Mouse (Mus musculus) E14TG2a.4 (cell line): Measurements from ENCODE around the gene Lrrc31.
"Not testable (repeated sequence)": the region's sequence is repeated elsewhere in the genome, so short reads cannot be mapped to it uniquely, and the experiment has no call there.

Source experiments
- H3K27me3 ChIP-seq: 2 replicates; pipeline ENCODE4 v1.6.1; 2014; ENCODE audit warnings: low read length, control low read depth; ENCODE audit not compliant: insufficient read depth
- H3K36me3 ChIP-seq: 2 replicates; pipeline ENCODE4 v1.6.1; 2014; ENCODE audit warnings: low read length, control low read depth; ENCODE audit not compliant: insufficient read depth
- H3K4me1 ChIP-seq: replicated peaks from 2 replicates; pipeline ENCODE4 v1.6.1; 2014; ENCODE audit warnings: low read depth, low read length, control low read depth
- H3K4me3 ChIP-seq: replicated peaks from 2 replicates; pipeline ENCODE4 v1.5.1; 2014; ENCODE audit warnings: mild to moderate bottlenecking, low read length
- H3K9me3 ChIP-seq: 2 replicates; pipeline ENCODE4 v1.6.1; 2014; ENCODE audit warnings: low read length, control low read depth
- CTCF ChIP-seq: conservative IDR thresholded peaks from 2 replicates; pipeline ENCODE4 v1.5.1; 2014; ENCODE audit warnings: low read length
- NANOG ChIP-seq: IDR thresholded peaks from 2 replicates; pipeline ENCODE4 v1.6.1; 2014; ENCODE audit warnings: borderline replicate concordance, low read length, mixed read lengths
- POU5F1 ChIP-seq: IDR thresholded peaks from 2 replicates; pipeline ENCODE4 v1.6.1; 2014; ENCODE audit warnings: low read length, borderline replicate concordance

Gene Lrrc31

GRCm38 (mm10) chr3:30699711-30700505, at the start of gene Lrrc31:
Lrrc31 (minus strand) TSS chr3:30699843.
- peak within 1 kb of the TSS; percentile 82 for H3K4me3 ChIP-seq
- H3K9me3 ChIP-seq, H3K27me3 ChIP-seq: not testable (repeated sequence)
- peaks cover 75% of the 10 kb centered on the region for H3K4me1 ChIP-seq
- H3K36me3 ChIP-seq: peaks cover 23% of the 10 kb centered on the region

- Histone ChIP-seq H3K4me1 (no peaks in the 10 kb centered on the region), H3K36me3 (no peaks in the 10 kb centered on the region), H3K27me3 (no peaks in the 10 kb centered on the region), H3K4me3 (no peak overlapping the region), H3K9me3 (peaks cover 5% of the 10 kb centered on the region; the same call in 1 of the 2 replicates)
- no peak for TF ChIP-seq CTCF
Measured at GRCm38 (mm10) chr3:30748316-30748715, 48.7 kb upstream of the Lrrc31 start.

GRCm38 (mm10) chr3:30746006-30746405, 46.4 kb upstream of the Lrrc31 start, which contains the start of gene Samd7:
Samd7 (plus strand) TSS chr3:30746293.
- TF ChIP-seq CTCF (no peak), POU5F1 (no peak), NANOG (no peak)
- Histone ChIP-seq H3K27me3 (no peaks in the 10 kb centered on the region), H3K36me3 (no peaks in the 10 kb centered on the region), H3K4me1 (no peaks in the 10 kb centered on the region), H3K4me3 (no peak within 1 kb of the TSS), H3K9me3 (peaks cover 5% of the 10 kb centered on the region; the same call in 1 of the 2 replicates)

DNA sequence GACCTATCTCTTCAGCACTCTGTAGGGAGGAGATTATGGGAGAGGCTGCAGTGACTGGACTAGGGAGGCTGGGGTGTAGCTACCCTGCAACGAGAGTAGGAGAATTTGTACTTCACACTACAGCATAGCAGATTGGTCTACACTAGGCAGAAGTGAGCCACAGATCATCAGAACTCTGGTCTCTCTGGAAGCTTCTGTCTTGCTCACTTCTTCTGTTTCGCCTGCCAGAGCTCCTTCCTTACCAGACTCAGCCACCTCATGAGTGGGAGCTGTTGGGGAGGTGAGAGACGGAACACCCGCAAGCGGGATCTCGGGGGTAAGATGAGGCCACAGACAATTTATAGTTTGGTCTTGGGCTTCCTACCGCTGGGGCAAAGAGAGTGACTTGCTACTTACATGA, 43.2 kb upstream of the Lrrc31 start:
- Histone ChIP-seq H3K9me3 (peaks cover 5% of the 10 kb centered on the region; the same call in 1 of the 2 replicates), H3K4me1 (no peaks in the 10 kb centered on the region), H3K4me3 (no peak overlapping the region), H3K27me3 (no peaks in the 10 kb centered on the region), H3K36me3 (no peaks in the 10 kb centered on the region)
- TF ChIP-seq NANOG: no peak
- no peak for TF ChIP-seq POU5F1
- no peak for TF ChIP-seq CTCF

GRCm38 (mm10) chr3:30741306-30741705, 41.7 kb upstream of the Lrrc31 start:
- no peaks in the 10 kb centered on the region for H3K27me3 ChIP-seq
- H3K4me3 ChIP-seq: no peak overlapping the region
- no peaks in the 10 kb centered on the region for H3K36me3 ChIP-seq
- TF ChIP-seq CTCF (no peak), POU5F1 (no peak), NANOG (no peak)
- H3K4me1 ChIP-seq: peaks cover 5% of the 10 kb centered on the region; the same call in 1 of the 2 replicates
- H3K9me3 ChIP-seq: peaks cover 5% of the 10 kb centered on the region; the same call in 1 of the 2 replicates

DNA sequence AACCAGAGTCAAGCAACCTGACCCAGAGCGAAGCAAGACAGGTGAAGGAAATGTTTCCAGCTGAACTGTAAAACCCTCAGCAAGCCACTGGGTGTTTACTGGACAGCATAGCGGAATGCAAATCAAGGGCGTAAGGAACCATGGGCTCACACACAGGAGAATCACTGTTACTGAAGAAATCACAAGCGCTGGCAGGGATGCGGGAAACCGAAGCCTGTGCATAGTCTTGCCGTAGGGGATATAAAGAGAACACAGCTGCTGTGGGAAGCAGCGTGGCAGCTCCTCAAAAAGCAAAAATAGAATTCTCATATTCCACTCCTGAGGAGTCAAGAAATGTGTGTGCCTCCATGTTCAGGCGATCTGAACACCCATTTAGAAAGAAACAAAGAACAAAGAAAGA, 37.2 kb upstream of the Lrrc31 start:
- Histone ChIP-seq H3K9me3 (no peaks in the 10 kb centered on the region), H3K27me3 (no peaks in the 10 kb centered on the region), H3K36me3 (no peaks in the 10 kb centered on the region), H3K4me1 (peaks cover 5% of the 10 kb centered on the region; the same call in 1 of the 2 replicates), H3K4me3 (no peak overlapping the region)
- no peak for TF ChIP-seq POU5F1

GRCm38 (mm10) chr3:30729046-30729445, 29.4 kb upstream of the Lrrc31 start:
- H3K36me3 ChIP-seq: no peaks in the 10 kb centered on the region
- H3K4me1 ChIP-seq: peaks cover 10% of the 10 kb centered on the region
- no peak overlapping the region for H3K4me3 ChIP-seq
- no peaks in the 10 kb centered on the region for H3K27me3 ChIP-seq
- TF ChIP-seq POU5F1 (no peak), CTCF (no peak), NANOG (no peak)
- H3K9me3 ChIP-seq: no peaks in the 10 kb centered on the region

- H3K36me3 ChIP-seq: no peaks in the 10 kb centered on the region
- H3K4me3 ChIP-seq: no peak overlapping the region
- H3K9me3 ChIP-seq: no peaks in the 10 kb centered on the region
- TF ChIP-seq CTCF (no peak), NANOG (no peak), POU5F1 (no peak)
- H3K4me1 ChIP-seq: peaks cover 28% of the 10 kb centered on the region
- no peaks in the 10 kb centered on the region for H3K27me3 ChIP-seq
Measured at GRCm38 (mm10) chr3:30727209-30727608, 27.6 kb upstream of the Lrrc31 start.

DNA sequence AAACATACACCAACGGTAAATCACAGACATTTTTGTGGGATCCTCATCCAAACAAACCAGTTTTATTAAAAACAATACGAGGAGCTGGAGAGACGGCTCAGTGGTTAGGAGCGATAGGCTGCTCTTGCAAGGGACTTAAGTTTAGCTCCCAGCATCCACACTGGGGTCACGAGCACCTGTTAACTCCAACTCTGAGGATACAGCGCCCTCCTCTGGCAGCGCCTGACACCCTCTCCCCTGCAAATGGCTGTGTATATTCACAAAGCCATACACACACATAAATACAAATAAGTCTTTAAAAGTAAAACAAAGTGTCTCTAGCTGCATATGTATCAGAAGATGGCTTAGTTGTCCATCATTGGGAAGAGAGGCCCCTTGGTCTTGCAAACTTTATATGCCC, 25.9 kb upstream of the Lrrc31 start:
- H3K9me3 ChIP-seq: no peaks in the 10 kb centered on the region
- peak; percentile 80 for TF ChIP-seq CTCF
- no peak for TF ChIP-seq POU5F1
- no peak for TF ChIP-seq NANOG
- H3K36me3 ChIP-seq: no peaks in the 10 kb centered on the region
- H3K4me1 ChIP-seq: peaks cover 37% of the 10 kb centered on the region
- H3K4me3 ChIP-seq: 0 out of 2 replicates have a peak overlapping the region, but pooled peaks have one; percentile 37
- H3K27me3 ChIP-seq: no peaks in the 10 kb centered on the region
